Mouse (Mus musculus) layer of hippocampus, adult 9-11 months (tissue): ENCODE results near the gene Frem1.

Source experiments
- DNase-seq: peaks from one replicate; pipeline ENCODE4 v3.0.0; 2022

Frem1 gene

DNA sequence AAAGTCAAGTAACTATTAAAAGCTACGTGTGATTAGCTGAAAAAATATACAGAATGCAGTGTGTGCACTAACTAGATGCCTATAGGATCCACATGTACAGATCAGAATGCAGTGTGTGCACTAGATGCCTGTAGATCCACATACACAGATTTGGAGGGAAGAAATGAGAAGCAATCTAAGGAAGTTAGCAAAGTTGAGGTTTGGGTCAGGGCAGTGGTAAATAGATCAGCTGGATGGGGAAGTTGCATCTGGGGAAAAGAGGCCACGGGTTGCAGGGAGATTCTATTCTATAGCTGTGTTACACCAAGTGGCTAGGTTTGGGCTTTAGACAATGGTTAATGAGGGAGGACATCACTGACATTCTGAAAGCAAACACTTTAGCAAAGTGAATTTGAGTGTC lies 133.5 kb downstream of the Frem1 start:
- no peak for DNase-seq

DNA sequence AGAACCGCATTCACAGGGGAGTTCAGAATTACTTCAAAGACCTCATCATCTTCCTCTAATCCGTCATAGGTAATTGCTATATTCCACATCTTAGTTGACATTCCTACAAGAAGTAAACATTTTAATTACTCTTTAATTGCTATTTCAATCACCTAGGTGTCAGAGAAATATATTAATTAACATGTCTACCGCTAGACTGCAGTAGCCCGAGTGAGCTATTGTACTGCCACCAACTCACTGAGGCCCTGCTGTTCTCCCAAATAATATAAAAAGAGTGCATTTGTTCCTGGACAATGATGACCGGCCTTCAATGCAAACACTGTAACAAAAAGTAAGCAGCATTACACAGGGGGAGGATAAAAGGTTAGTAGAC lies 135.5 kb downstream of the Frem1 start:
- no peak for DNase-seq

GRCm38 (mm10) chr4:82916003-82916677 lies 136.0 kb downstream of the Frem1 start:
- DNase-seq = peak; percentile 27

DNA sequence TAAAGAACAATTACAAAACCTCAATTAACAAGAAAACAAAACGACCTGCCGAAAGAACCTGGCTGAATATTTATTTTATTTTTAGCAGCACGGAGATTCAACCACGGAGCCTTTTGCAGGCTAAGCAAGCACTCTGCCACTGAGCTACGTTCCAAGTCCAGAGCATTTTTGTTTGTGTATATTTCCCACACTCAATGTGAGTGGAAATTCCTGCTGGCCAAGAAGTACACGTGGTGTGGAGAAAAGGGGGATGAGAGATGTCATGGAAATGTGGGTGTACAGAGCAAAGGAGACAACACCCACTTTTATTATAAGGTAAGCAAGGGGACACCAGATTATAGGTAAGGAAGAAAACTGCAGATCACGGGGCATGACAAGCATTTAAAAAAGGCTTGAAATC lies 136.6 kb downstream of the Frem1 start:
- no peak for DNase-seq

- DNase-seq = no peak
Measured at GRCm38 (mm10) chr4:82914601-82915143, 137.5 kb downstream of the Frem1 start.

- DNase-seq = no peak
Measured at GRCm38 (mm10) chr4:82895227-82895626, 156.9 kb downstream of the Frem1 start.

- no peak for DNase-seq
Measured at GRCm38 (mm10) chr4:82892247-82892646, 159.9 kb downstream of the Frem1 start.

GRCm38 (mm10) chr4:82891566-82891965 lies 160.6 kb downstream of the Frem1 start:
- no peak for DNase-seq

- DNase-seq = peak; percentile 12
Measured at GRCm38 (mm10) chr4:82891049-82891448, 161.1 kb downstream of the Frem1 start.

GRCm38 (mm10) chr4:82890585-82890984 lies 161.6 kb downstream of the Frem1 start:
- no peak for DNase-seq

- DNase-seq = no peak
Measured at GRCm38 (mm10) chr4:82886148-82886547, 166.0 kb downstream of the Frem1 start.

GRCm38 (mm10) chr4:82885535-82885913 lies 166.6 kb downstream of the Frem1 start:
- no peak for DNase-seq

DNA sequence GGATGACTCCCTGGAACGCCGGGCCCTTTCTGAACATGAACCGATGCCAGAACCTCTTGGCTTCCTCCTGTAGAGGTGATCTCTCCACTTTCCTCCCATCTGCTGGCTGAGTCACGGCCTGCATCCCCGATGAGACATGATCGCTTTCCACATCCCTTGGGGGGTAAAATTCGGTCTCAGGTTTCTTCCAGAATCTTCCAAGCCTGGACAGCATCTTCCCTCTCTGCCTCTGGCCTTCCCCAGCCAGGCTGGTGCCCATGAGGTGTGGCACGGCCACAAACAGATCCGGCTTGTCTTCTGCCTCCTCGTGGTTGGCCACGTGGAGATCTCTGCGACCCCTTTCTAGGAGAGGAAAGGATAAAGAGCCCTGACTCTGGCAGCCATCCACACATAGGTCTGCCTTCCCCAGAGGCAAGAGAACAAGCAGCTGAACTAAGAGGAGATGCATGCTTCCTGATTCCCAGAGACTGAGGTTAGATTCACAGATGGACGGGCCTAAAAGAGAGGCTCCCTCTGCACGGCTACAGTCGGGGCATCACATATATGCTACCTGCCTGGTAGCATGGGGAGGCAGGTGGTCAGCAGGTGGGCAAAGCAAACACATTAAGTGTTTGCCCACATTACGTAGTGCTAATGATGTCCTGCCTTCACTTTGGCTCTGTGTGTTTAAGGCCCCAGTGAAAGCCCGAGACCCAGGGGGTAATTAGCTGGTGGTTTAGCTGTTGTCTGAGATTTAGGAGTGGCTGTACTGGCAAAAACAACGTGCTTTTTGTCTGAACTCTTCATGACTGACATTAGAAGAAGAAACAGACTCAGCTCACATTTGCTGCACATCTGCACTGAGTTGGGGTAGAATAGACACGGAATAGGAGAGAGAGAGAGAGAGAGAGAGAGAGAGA lies 167.3 kb downstream of the Frem1 start, which contains the start of gene Cer1:
Cer1 (minus strand) TSS at position 513 of the 899 bp plus-strand sequence.
- DNase-seq = no peak

GRCm38 (mm10) chr4:82882500-82882899 lies 169.6 kb downstream of the Frem1 start:
- no peak for DNase-seq

- DNase-seq = no peak
Measured at GRCm38 (mm10) chr4:82881366-82881765, 170.8 kb downstream of the Frem1 start.

GRCm38 (mm10) chr4:82880243-82880642 lies 171.9 kb downstream of the Frem1 start:
- DNase-seq = no peak

GRCm38 (mm10) chr4:82879152-82879551 lies 173.0 kb downstream of the Frem1 start:
- DNase-seq = peak; percentile 55

- no peak for DNase-seq
Measured at GRCm38 (mm10) chr4:82876656-82877055, 175.5 kb downstream of the Frem1 start.

- no peak for DNase-seq
Measured at GRCm38 (mm10) chr4:82875532-82875931, 176.6 kb downstream of the Frem1 start.

GRCm38 (mm10) chr4:82874791-82875190 lies 177.3 kb downstream of the Frem1 start:
- DNase-seq = no peak

- no peak for DNase-seq
Measured at GRCm38 (mm10) chr4:82872548-82872947, 179.6 kb downstream of the Frem1 start.

DNA sequence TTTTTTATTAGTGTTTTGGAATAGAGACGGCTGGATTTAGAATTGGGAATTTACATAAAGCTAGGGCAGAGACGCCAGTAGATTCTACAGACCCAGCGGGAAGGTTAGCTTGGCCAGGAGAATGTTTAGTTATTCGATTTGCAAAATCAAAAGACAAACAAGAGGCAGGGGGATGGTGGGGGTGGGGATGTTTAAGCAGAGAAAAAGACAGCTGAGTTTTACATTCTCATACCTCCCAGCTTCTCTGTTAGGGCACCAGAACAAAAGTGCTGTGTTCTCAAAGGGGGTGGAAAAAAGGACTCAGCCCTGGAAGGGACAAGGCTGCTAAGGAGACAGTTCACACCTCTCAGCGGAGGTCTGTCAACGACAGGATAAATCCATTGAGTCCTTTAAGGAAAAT lies 180.0 kb downstream of the Frem1 start:
- DNase-seq = no peak

- no peak for DNase-seq
Measured at GRCm38 (mm10) chr4:82870931-82871330, 181.2 kb downstream of the Frem1 start.
